Mouse (Mus musculus) gastrocnemius, adult 18-20 months (tissue): ENCODE results near the gene Ogg1. TPM values are rescaled to one million over a fixed set of nuclear protein-coding genes. Genes with fewer than 3 reads are reported as not detected.
"Not testable (repeated sequence)": the region's sequence is repeated elsewhere in the genome, so short reads cannot be mapped to it uniquely, and the experiment has no call there.

Source experiments
- DNase-seq: peaks from one replicate; pipeline ENCODE4 v3.0.0; 2021; ENCODE audit warnings: low spot score
- total RNA-seq, 2 experiments: library from RNA; stranded (reverse); gene quantifications; 2 replicates each; pipeline ENCODE4 v1.2.3; 2021

Ogg1 gene
- total RNA-seq, 2 experiments from 2014 or later, result 5.6 to 5.8 TPM

GRCm38 (mm10) chr6:113330547-113330946 lies 3.8 kb downstream of the Ogg1 start:
- no peak for DNase-seq

GRCm38 (mm10) chr6:113331721-113332120 lies 4.9 kb downstream of the Ogg1 start:
- DNase-seq, result no peak

- not testable (repeated sequence) for DNase-seq
Measured at GRCm38 (mm10) chr6:113332734-113333133, 6.0 kb downstream of the Ogg1 start.

- no peak for DNase-seq
Measured at GRCm38 (mm10) chr6:113333137-113333950, 6.6 kb downstream of the Ogg1 start.

- no peak for DNase-seq
Measured at GRCm38 (mm10) chr6:113334216-113334615, 7.4 kb downstream of the Ogg1 start.

- no peak for DNase-seq
Measured at GRCm38 (mm10) chr6:113336852-113337620, 10.3 kb downstream of the Ogg1 start.

- DNase-seq, result no peak
Measured at GRCm38 (mm10) chr6:113341574-113341973, 14.8 kb downstream of the Ogg1 start.

GRCm38 (mm10) chr6:113342297-113342696 lies 15.5 kb downstream of the Ogg1 start:
- DNase-seq, result no peak

- peak; percentile 87 for DNase-seq
Measured at GRCm38 (mm10) chr6:113343177-113344092, 16.7 kb downstream of the Ogg1 start, which contains the start of gene Camk1. Gene Camk1, minus strand, starts transcription at chr6:113343984.

GRCm38 (mm10) chr6:113344321-113344720 lies 17.5 kb downstream of the Ogg1 start:
- peak; percentile 85 for DNase-seq

- no peak for DNase-seq
Measured at GRCm38 (mm10) chr6:113346897-113347296, 20.1 kb downstream of the Ogg1 start.

- no peak for DNase-seq
Measured at GRCm38 (mm10) chr6:113350538-113350937, 23.8 kb downstream of the Ogg1 start.

- DNase-seq, result no peak
Measured at GRCm38 (mm10) chr6:113351161-113351560, 24.4 kb downstream of the Ogg1 start.

GRCm38 (mm10) chr6:113351653-113352052 lies 24.9 kb downstream of the Ogg1 start:
- DNase-seq, result no peak

- DNase-seq, result no peak
Measured at GRCm38 (mm10) chr6:113352820-113353219, 26.0 kb downstream of the Ogg1 start.

GRCm38 (mm10) chr6:113353696-113354095 lies 26.9 kb downstream of the Ogg1 start:
- no peak for DNase-seq

- no peak for DNase-seq
Measured at GRCm38 (mm10) chr6:113361476-113361875, 34.7 kb downstream of the Ogg1 start.

GRCm38 (mm10) chr6:113362241-113362640 lies 35.5 kb downstream of the Ogg1 start:
- no peak for DNase-seq

- no peak for DNase-seq
Measured at GRCm38 (mm10) chr6:113364518-113365135, 37.9 kb downstream of the Ogg1 start.

- DNase-seq, result no peak
Measured at GRCm38 (mm10) chr6:113366639-113367038, 39.9 kb downstream of the Ogg1 start.

- DNase-seq, result no peak
Measured at GRCm38 (mm10) chr6:113367574-113367973, 40.8 kb downstream of the Ogg1 start.
